In genomic region chr4:138342048-138342447, GRCm38 (mm10) we compare ENCODE assay signal across 23 mouse cellular contexts. TPM values are rescaled to one million over a fixed set of nuclear protein-coding genes. Genes with fewer than 3 reads are reported as not detected.
DNase-seq lines count a peak whose midpoint lies in the region; ATAC-seq and TF ChIP-seq lines count a peak whose summit lies in the region.
"Had no signal": no experiment of that assay in that cellular context is flagged by ENCODE, and none has a peak within 500 bp of the region (broad histone marks: within the 10 kb centered on the region; RNA-seq: fewer than 3 reads in every experiment).

No protein-coding gene starts in this region.

- no peak for ATAC-seq in intestine, embryonic 16.5 days
- no peak for ATAC-seq in intestine, embryonic 15.5 days
- ATAC-seq in midbrain, embryonic 11.5 days (ENCODE audit: low FRiP score): no peak
- ATAC-seq in midbrain, postnatal 0 days (ENCODE audit: low FRiP score): no peak
- ATAC-seq in forebrain, embryonic 11.5 days (replicated peaks; ENCODE audit: low FRiP score): no peak
- ATAC-seq: activated CD4-positive, CD25-positive, alpha-beta regulatory T cell, adult 4 months; forebrain, embryonic 14.5 days; Patski had no signal

- no peak overlapping the region for H3K4me2 ChIP-seq in intestine, embryonic 16.5 days (ENCODE audit: low read depth, low read length)
- H3K4me2 ChIP-seq in intestine, embryonic 15.5 days (replicated peaks): no peak overlapping the region
- H3K4me2 ChIP-seq in midbrain, embryonic 11.5 days: no peak overlapping the region
- no peak overlapping the region for H3K4me2 ChIP-seq in midbrain, postnatal 0 days (ENCODE audit: low read depth, low read length, poor library complexity, severe bottlenecking)
- H3K4me2 ChIP-seq in forebrain, embryonic 11.5 days (ENCODE audit: low read depth, low read length, severe bottlenecking): no peak overlapping the region
- H3K4me2 ChIP-seq: hindbrain, embryonic 12.5 days had no signal

- no peak for TF ChIP-seq CTCF in midbrain, postnatal 0 days (IDR thresholded peaks at IDR 0.05)

- no peaks in the 10 kb centered on the region for H3K36me3 ChIP-seq in intestine, embryonic 16.5 days (ENCODE audit: control insufficient read depth, insufficient read depth, low read length)
- H3K36me3 ChIP-seq in intestine, embryonic 15.5 days: no peaks in the 10 kb centered on the region
- no peaks in the 10 kb centered on the region for H3K36me3 ChIP-seq in midbrain, embryonic 11.5 days (ENCODE audit: control insufficient read depth, insufficient read depth, low read length)
- no peaks in the 10 kb centered on the region for H3K36me3 ChIP-seq in midbrain, postnatal 0 days (ENCODE audit: insufficient read depth, low read length)
- no peaks in the 10 kb centered on the region for H3K36me3 ChIP-seq in forebrain, embryonic 11.5 days (ENCODE audit: control insufficient read depth, insufficient read depth, low read length)
- H3K36me3 ChIP-seq: embryonic facial prominence, embryonic 10.5 days; heart, embryonic 12.5 days; hindbrain, embryonic 12.5 days had no signal

- H3K27ac ChIP-seq in intestine, embryonic 16.5 days (ENCODE audit: low read length): peak overlapping the region; percentile 92
- H3K27ac ChIP-seq in intestine, embryonic 15.5 days: no peak overlapping the region
- H3K27ac ChIP-seq in midbrain, embryonic 11.5 days (ENCODE audit: low read depth, low read length): no peak overlapping the region
- no peak overlapping the region for H3K27ac ChIP-seq in midbrain, postnatal 0 days (ENCODE audit: low read depth, low read length)
- no peak overlapping the region for H3K27ac ChIP-seq in forebrain, embryonic 11.5 days (ENCODE audit: low read depth, low read length)
- H3K27ac ChIP-seq: embryonic facial prominence, embryonic 10.5 days; gastrocnemius, adult 2 months; hindbrain, embryonic 12.5 days had no signal

- H3K9me3 ChIP-seq in intestine, embryonic 16.5 days (ENCODE audit: control insufficient read depth, low read length): no peaks in the 10 kb centered on the region
- no peaks in the 10 kb centered on the region for H3K9me3 ChIP-seq in intestine, embryonic 15.5 days
- H3K9me3 ChIP-seq in midbrain, embryonic 11.5 days (ENCODE audit: control insufficient read depth, low read length): no peaks in the 10 kb centered on the region
- no peaks in the 10 kb centered on the region for H3K9me3 ChIP-seq in midbrain, postnatal 0 days (ENCODE audit: low read length)
- H3K9me3 ChIP-seq in forebrain, embryonic 11.5 days (ENCODE audit: control insufficient read depth, low read length): no peaks in the 10 kb centered on the region
- H3K9me3 ChIP-seq: embryonic facial prominence, embryonic 10.5 days; heart, embryonic 12.5 days; hindbrain, embryonic 12.5 days had no signal

- 74% methylated on average over 7 of the region's 7 CpGs for WGBS in intestine, embryonic 16.5 days
- 77% methylated on average over 7 of the region's 7 CpGs for WGBS in intestine, embryonic 15.5 days
- 77% methylated on average over 7 of the region's 7 CpGs for WGBS in midbrain, embryonic 11.5 days
- 70% methylated on average over 7 of the region's 7 CpGs for WGBS in midbrain, postnatal 0 days
- WGBS in forebrain, embryonic 11.5 days: 79% methylated on average over 7 of the region's 7 CpGs

- DNase-seq in kidney, postnatal 36 days: peak; percentile 43 to 54
- DNase-seq in kidney, adult 11 months: no peak
- DNase-seq in midbrain, embryonic 11.5 days (ENCODE audit: low spot score, missing footprints): peak; percentile 31
- DNase-seq in midbrain, postnatal 0 days (ENCODE audit: low spot score): no peak
- DNase-seq in forebrain, embryonic 11.5 days (ENCODE audit: low spot score): no peak
- DNase-seq: adrenal gland, postnatal 14 days; cerebellum, adult 11-12 months; cerebellum, adult 9-11 months; gastrocnemius, adult 2 months; gastrocnemius, postnatal 25 days; heart, postnatal 36 days had no signal

- H3K4me3 ChIP-seq in intestine, embryonic 16.5 days (ENCODE audit: low read length): no peak overlapping the region
- H3K4me3 ChIP-seq in intestine, embryonic 15.5 days (replicated peaks): no peak overlapping the region
- H3K4me3 ChIP-seq in midbrain, embryonic 11.5 days (ENCODE audit: low read depth, low read length): no peak overlapping the region
- H3K4me3 ChIP-seq in midbrain, postnatal 0 days (ENCODE audit: low read depth, low read length): no peak overlapping the region
- no peak overlapping the region for H3K4me3 ChIP-seq in forebrain, embryonic 11.5 days (ENCODE audit: low read depth, low read length)
- H3K4me3 ChIP-seq: embryonic facial prominence, embryonic 10.5 days; gastrocnemius, adult 2 months; heart, embryonic 12.5 days; hindbrain, embryonic 12.5 days had no signal

- H3K4me1 ChIP-seq in intestine, embryonic 16.5 days (ENCODE audit: control insufficient read depth, insufficient read depth, low read length): peaks cover 11% of the 10 kb centered on the region; the same call in 1 of the 2 replicates
- peaks cover 6% of the 10 kb centered on the region; the same call in 1 of the 2 replicates for H3K4me1 ChIP-seq in intestine, embryonic 15.5 days (replicated peaks)
- H3K4me1 ChIP-seq in midbrain, embryonic 11.5 days (ENCODE audit: control insufficient read depth, insufficient read depth, low read length): no peaks in the 10 kb centered on the region
- H3K4me1 ChIP-seq in midbrain, postnatal 0 days (ENCODE audit: insufficient read depth, low read length): no peaks in the 10 kb centered on the region; the same call in 1 of the 2 replicates
- no peaks in the 10 kb centered on the region for H3K4me1 ChIP-seq in forebrain, embryonic 11.5 days (replicated peaks; ENCODE audit: control insufficient read depth, insufficient read depth, low read length)
- H3K4me1 ChIP-seq: hindbrain, embryonic 12.5 days had no signal

- H3K9ac ChIP-seq in intestine, embryonic 16.5 days (ENCODE audit: low read depth, low read length): no peak overlapping the region
- H3K9ac ChIP-seq in intestine, embryonic 15.5 days: no peak overlapping the region
- H3K9ac ChIP-seq in midbrain, embryonic 11.5 days (ENCODE audit: low read length): no peak overlapping the region
- no peak overlapping the region for H3K9ac ChIP-seq in midbrain, postnatal 0 days (replicated peaks; ENCODE audit: low read length, poor library complexity, severe bottlenecking)
- no peak overlapping the region for H3K9ac ChIP-seq in forebrain, embryonic 11.5 days (ENCODE audit: low read length)
- H3K9ac ChIP-seq: hindbrain, embryonic 12.5 days had no signal

- H3K27me3 ChIP-seq in intestine, embryonic 16.5 days (replicated peaks; ENCODE audit: control insufficient read depth, insufficient read depth, low read length): no peaks in the 10 kb centered on the region
- H3K27me3 ChIP-seq in intestine, embryonic 15.5 days (replicated peaks): no peaks in the 10 kb centered on the region
- no peaks in the 10 kb centered on the region for H3K27me3 ChIP-seq in midbrain, embryonic 11.5 days (ENCODE audit: control insufficient read depth, insufficient read depth, low read length)
- H3K27me3 ChIP-seq in midbrain, postnatal 0 days (ENCODE audit: insufficient read depth, low read length): no peaks in the 10 kb centered on the region
- H3K27me3 ChIP-seq in forebrain, embryonic 11.5 days (ENCODE audit: control insufficient read depth, insufficient read depth, low read length): no peaks in the 10 kb centered on the region
- H3K27me3 ChIP-seq: heart, embryonic 12.5 days; hindbrain, embryonic 12.5 days; Patski had no signal

RNA-seq across cellular contexts. Expression of gene Pink1, which starts 15.9 kb away (rescaled TPM):
- 30.7 and 38.9 TPM in 2 replicates for polyA plus RNA-seq in intestine, embryonic 16.5 days (2015; fragmentation: Nextera tagmentation; extraction: Ambion mirVana)
- polyA plus RNA-seq in intestine, embryonic 15.5 days (2015; fragmentation: Nextera tagmentation; extraction: Ambion mirVana): 35.9 and 36.1 TPM in 2 replicates
- 21.6 and 22.4 TPM in 2 replicates for polyA plus RNA-seq in midbrain, embryonic 11.5 days (2014; fragmentation: Nextera tagmentation; extraction: Ambion mirVana)
- total RNA-seq in midbrain, postnatal 0 days (2014; rRNA removed): 255 and 261 TPM in 2 replicates
- 149 and 150 TPM in 2 replicates for polyA plus RNA-seq in midbrain, postnatal 0 days (2015; fragmentation: Nextera tagmentation; extraction: Ambion mirVana)
- polyA plus RNA-seq in forebrain, embryonic 11.5 days (2014; fragmentation: Nextera tagmentation; extraction: Ambion mirVana): 19.4 and 21.5 TPM in 2 replicates

RNA-seq across cellular contexts. Expression of gene Cda, which starts 25.7 kb away (rescaled TPM):
- polyA plus RNA-seq in intestine, embryonic 16.5 days (2015; fragmentation: Nextera tagmentation; extraction: Ambion mirVana): 39.2 and 42.4 TPM in 2 replicates
- 26.5 and 30.5 TPM in 2 replicates for polyA plus RNA-seq in intestine, embryonic 15.5 days (2015; fragmentation: Nextera tagmentation; extraction: Ambion mirVana)
- polyA plus RNA-seq in midbrain, embryonic 11.5 days (2014; fragmentation: Nextera tagmentation; extraction: Ambion mirVana): 1.7 and 2.0 TPM in 2 replicates
- total RNA-seq in midbrain, postnatal 0 days (2014; rRNA removed): 9.1 and 9.6 TPM in 2 replicates
- polyA plus RNA-seq in midbrain, postnatal 0 days (2015; fragmentation: Nextera tagmentation; extraction: Ambion mirVana): 9.2 and 12.2 TPM in 2 replicates
- 1.9 and 2.2 TPM in 2 replicates for polyA plus RNA-seq in forebrain, embryonic 11.5 days (2014; fragmentation: Nextera tagmentation; extraction: Ambion mirVana)
- total RNA-seq: CH12.LX; granulocyte monocyte progenitor cell, adult 5-6 weeks had no signal
- polyA plus RNA-seq: activated CD4-positive, CD25-positive, alpha-beta regulatory T cell, adult 4 months had no signal

RNA-seq across cellular contexts. Expression of gene Ddost, which starts 37.5 kb away (rescaled TPM):
- polyA plus RNA-seq in intestine, embryonic 16.5 days (2015; fragmentation: Nextera tagmentation; extraction: Ambion mirVana): 415 and 427 TPM in 2 replicates
- polyA plus RNA-seq in intestine, embryonic 15.5 days (2015; fragmentation: Nextera tagmentation; extraction: Ambion mirVana): 379 and 414 TPM in 2 replicates
- 209 and 219 TPM in 2 replicates for polyA plus RNA-seq in midbrain, embryonic 11.5 days (2014; fragmentation: Nextera tagmentation; extraction: Ambion mirVana)
- 203 and 215 TPM in 2 replicates for total RNA-seq in midbrain, postnatal 0 days (2014; rRNA removed)
- polyA plus RNA-seq in midbrain, postnatal 0 days (2015; fragmentation: Nextera tagmentation; extraction: Ambion mirVana): 207 and 220 TPM in 2 replicates
- 200 and 227 TPM in 2 replicates for polyA plus RNA-seq in forebrain, embryonic 11.5 days (2014; fragmentation: Nextera tagmentation; extraction: Ambion mirVana)

RNA-seq across cellular contexts. Expression of gene Fam43b, which starts 54.3 kb away (rescaled TPM):
- polyA plus RNA-seq in intestine, embryonic 16.5 days (2015; fragmentation: Nextera tagmentation; extraction: Ambion mirVana): not detected in 2 replicates
- polyA plus RNA-seq in intestine, embryonic 15.5 days (2015; fragmentation: Nextera tagmentation; extraction: Ambion mirVana): 0.05 TPM in 1 of 2 replicates, not detected in the other
- polyA plus RNA-seq in midbrain, embryonic 11.5 days (2014; fragmentation: Nextera tagmentation; extraction: Ambion mirVana): 0.14 TPM in 1 of 2 replicates, not detected in the other
- total RNA-seq in midbrain, postnatal 0 days (2014; rRNA removed): 18.7 and 24.0 TPM in 2 replicates
- 20.1 and 21.6 TPM in 2 replicates for polyA plus RNA-seq in midbrain, postnatal 0 days (2015; fragmentation: Nextera tagmentation; extraction: Ambion mirVana)
- polyA plus RNA-seq in forebrain, embryonic 11.5 days (2014; fragmentation: Nextera tagmentation; extraction: Ambion mirVana): not detected in 2 replicates
- total RNA-seq: CH12.LX; gastrocnemius, adult 2 months; gastrocnemius, postnatal 25 days; granulocyte monocyte progenitor cell, adult 5-6 weeks; heart, adult 8-10 months; heart, postnatal 36 days had no signal
- polyA plus RNA-seq: activated CD4-positive, CD25-positive, alpha-beta regulatory T cell, adult 4 months; embryonic facial prominence, embryonic 10.5 days; heart, postnatal 0 days; Patski had no signal

Comparison
In these comparisons a context has a peak if more than half of its experiments do, and no peak if none do; other contexts are left out.
1. DNase-seq: peak in kidney, postnatal 36 days (2 of 2) and midbrain, embryonic 11.5 days (single experiment); none in kidney, adult 11 months (single experiment), midbrain, postnatal 0 days (single experiment) and forebrain, embryonic 11.5 days (single experiment).